Mouse (Mus musculus): Measurements from ENCODE around the gene G0s2.
"Not testable (repeated sequence)": the region's sequence is repeated elsewhere in the genome, so short reads cannot be mapped to it uniquely, and the experiment has no call there.

Gene G0s2

DNA sequence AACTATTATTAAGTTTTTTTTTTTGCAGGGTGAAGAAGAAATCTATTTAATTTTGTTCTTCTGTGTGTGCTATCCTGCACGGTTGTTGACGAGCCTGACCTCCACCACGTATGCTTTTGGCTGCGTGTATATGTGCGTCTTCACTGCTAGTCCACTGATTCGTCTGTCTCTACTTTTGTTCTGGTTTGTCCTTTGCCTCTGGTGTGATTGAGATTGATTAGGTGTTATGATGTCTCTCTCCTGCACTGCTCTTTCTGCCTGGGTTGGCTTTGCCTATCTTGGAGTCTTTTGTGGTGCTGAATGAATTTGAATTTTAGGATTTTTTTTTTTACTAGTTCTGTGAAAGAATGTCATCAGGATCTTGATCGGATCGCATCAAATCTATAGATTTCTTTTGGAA, 18.0 kb downstream of the G0s2 start:
- no peak for DNase-seq (ENCODE audit: low read depth in 2 of 2, low spot score in 2 of 2)

DNA sequence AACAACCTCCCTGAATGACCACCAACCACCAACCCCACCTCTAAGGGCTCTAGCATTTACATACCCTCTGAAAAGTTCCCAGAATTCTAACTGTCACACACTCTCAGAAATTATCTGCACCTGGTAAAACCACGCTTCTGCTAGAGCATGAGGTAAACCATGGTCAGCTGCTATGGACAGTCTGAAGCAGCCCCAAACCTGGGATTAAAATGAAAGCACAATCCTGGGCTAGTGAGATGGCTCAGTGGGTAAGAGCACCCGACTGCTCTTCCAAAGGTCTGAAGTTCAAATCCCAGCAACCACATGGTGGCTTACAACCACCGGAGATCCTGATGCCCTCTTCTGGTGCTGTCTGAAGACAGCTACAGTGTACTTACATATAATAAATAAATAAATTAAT, 19.1 kb downstream of the G0s2 start:
- DNase-seq (ENCODE audit: low read depth in 2 of 2, low spot score in 2 of 2): not testable (repeated sequence)

GRCm38 (mm10) chr1:193252616-193253015, 20.4 kb downstream of the G0s2 start:
- DNase-seq (ENCODE audit: low read depth in 2 of 2, low spot score in 2 of 2): no peak

GRCm38 (mm10) chr1:193251386-193251785, 21.6 kb downstream of the G0s2 start:
- DNase-seq (ENCODE audit: low read depth in 2 of 2, low spot score in 2 of 2): no peak

DNA sequence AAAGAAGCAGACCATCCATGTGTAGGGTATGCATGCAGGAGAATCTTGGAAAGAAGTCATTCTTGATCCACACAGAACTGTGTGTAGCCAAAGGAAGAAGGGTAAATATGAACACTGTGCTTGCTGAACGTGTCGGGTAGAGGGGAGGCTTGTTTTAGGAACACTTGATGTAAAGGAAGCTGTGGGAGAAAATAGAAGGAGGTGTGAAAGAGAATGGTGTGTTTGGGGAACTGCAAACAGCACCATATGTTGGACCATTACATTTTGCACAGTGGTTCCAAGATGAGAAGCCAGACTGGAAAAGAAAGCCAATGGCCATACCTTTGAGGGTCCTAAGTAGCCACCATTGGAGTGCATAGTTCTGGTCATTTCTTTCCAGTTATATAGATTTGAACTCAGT, 23.0 kb downstream of the G0s2 start:
- no peak for DNase-seq (ENCODE audit: low read depth in 2 of 2, low spot score in 2 of 2)

DNA sequence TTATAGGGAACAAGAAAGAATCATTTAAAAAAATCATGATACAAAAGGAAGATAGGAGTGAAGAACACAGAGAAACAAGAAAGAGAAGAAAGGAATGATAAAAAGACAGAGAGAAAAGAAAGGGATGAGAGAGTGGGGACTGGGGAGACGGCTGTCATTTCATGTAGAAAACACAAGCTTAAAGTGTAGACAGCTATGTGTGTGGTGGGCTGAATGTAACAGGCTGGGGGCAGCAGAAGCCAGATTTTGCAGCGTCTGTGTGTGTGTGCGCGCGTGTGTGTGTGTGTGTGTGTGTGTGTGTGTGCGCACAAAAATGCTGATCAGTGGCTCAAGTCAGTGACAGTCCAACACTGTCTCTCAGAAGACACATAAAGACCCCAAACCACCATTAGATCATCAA, 28.8 kb downstream of the G0s2 start:
- DNase-seq (ENCODE audit: low read depth in 2 of 2, low spot score in 2 of 2): no peak

DNA sequence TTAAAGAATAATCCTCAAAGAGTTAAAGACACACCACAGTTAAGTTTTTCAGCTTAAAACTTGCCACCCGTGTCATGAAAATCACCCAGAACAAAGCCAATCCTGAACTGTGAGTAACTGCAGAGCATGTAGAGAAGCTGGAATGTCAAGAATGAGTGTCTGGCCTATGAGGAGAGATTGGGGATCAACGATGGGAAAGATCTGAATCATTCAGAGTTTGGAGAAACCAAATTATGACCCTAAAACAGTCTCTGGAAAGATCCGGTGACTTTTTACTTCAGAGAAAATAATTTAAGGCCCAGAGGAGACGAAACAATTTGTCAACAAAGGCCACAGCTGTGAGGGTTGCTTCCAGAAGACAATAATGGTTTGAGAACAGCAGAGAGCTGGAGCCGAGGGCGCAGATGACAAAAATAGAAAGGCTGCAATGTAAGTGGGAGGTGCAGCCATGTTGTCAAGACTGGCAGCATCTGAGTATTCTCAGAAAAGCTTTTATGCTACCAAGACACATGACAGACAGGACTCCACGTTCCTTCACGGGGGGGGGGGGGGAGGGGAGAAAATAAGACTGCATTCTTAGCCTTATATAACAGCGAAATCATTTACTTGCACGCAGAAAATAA, 29.3 kb downstream of the G0s2 start:
- no peak for DNase-seq (ENCODE audit: low read depth in 2 of 2, low spot score in 2 of 2)

DNA sequence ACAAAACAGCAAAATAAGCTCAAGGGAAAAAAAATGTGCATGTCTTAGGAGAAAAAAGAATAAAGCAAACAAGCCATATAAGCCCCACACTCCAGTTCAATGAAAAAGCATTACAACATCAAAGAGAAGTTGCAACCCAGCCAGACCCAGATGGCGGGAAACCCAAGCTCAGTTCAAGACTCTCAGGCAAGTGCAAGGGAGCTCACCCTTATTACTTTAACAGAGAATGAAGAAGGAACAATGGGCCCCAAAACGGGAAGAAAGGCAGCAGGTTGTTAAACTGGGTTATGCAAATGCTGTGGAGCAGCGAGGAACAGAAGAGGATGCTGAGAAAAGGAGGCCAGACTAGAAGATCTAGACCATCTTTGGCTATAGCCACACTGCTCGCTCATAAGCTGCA, 30.2 kb downstream of the G0s2 start:
- DNase-seq (ENCODE audit: low read depth in 2 of 2, low spot score in 2 of 2): no peak

GRCm38 (mm10) chr1:193242238-193242637, 30.8 kb downstream of the G0s2 start:
- no peak for DNase-seq (ENCODE audit: low read depth in 2 of 2, low spot score in 2 of 2)

- DNase-seq (ENCODE audit: low read depth in 2 of 2, low spot score in 2 of 2): no peak
These were observed 31.6 kb downstream of the G0s2 start for GRCm38 (mm10) chr1:193241436-193241835.

GRCm38 (mm10) chr1:193238426-193238825, 34.6 kb downstream of the G0s2 start:
- DNase-seq (ENCODE audit: low read depth in 2 of 2, low spot score in 2 of 2): no peak

DNA sequence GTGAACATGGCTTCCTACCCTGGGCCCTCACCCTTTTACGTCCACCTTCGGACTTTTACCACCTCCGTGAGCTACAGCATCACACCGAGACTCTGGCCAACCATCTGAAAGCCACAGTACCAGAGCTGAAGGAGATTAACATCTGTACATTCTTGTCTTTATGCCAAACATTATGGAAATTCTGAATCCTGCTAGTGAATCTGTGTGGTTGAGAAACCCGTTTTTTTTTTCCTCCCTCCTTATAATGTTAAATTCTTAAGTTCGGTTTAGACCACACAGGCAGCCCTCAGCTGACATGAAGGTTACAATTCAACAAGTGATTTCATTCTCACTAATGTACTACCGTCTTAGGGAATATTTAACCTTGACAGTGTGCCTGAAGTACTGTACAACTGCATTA, 38.1 kb downstream of the G0s2 start:
- DNase-seq (ENCODE audit: low read depth in 2 of 2, low spot score in 2 of 2): no peak

DNA sequence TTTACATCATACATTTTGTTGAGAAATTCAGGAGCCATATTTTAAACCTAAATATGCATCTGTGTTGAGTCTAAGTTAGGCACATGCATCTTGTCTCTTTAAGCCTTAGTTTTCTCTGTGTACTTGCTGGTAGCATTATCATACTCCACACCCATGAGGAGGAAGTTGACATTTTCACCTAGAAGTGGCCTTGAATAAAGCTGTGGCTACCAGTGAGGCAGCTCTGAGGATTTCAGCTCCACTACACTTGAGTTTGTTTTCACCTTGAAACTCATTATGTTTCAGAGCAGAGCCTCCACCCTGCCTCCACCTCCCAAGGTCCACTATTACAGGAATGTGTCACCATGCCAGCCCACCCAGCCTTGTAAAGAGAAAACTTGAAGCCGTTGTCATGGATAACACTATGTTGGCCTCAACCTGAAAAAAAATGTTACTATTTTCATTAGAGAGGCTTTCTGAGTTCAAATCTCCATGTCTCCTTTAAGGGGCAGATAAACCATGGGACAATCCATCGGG, 38.8 kb downstream of the G0s2 start:
- no peak for DNase-seq (ENCODE audit: low read depth in 2 of 2, low spot score in 2 of 2)

DNA sequence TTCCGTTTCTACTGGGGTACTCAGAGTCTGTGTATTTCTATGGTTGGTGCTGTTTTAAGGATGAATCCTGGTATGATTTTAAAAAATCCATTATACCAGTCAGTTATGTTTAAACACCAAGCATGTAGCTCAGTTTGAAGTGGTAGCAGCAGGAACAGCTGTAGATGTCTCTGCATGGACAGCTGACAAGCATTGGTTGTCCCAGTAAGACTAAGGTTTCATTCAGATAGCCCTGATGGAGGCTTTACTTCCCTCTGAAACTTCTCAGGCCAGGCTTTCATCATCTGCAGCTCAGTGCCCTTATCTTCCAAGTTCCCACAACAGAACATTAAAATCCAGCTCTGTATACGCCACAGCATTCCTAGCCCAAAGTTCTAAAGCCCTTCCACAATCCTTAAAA, 40.3 kb downstream of the G0s2 start:
- no peak for DNase-seq (ENCODE audit: low read depth in 2 of 2, low spot score in 2 of 2)

DNA sequence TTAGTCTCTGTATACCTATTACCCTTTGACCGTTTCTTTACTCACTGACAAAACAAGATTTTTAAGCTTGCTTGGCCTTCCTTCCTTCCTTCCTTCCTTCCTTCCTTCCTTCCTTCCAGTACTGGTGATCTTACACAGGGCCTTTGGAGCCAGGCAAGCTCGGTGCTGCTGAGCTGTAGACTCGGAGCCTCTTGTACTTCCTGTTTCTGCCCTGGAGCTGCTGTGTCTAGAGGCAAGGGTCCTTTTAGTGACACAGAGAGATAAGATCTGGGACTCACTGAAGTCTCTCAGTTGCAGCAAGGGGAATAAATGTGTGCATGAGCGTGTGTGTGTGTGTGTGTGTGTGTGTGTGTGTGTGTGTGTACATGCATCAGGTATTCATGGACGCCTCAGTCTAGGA, 42.1 kb downstream of the G0s2 start:
- no peak for DNase-seq (ENCODE audit: low read depth in 2 of 2, low spot score in 2 of 2)

DNA sequence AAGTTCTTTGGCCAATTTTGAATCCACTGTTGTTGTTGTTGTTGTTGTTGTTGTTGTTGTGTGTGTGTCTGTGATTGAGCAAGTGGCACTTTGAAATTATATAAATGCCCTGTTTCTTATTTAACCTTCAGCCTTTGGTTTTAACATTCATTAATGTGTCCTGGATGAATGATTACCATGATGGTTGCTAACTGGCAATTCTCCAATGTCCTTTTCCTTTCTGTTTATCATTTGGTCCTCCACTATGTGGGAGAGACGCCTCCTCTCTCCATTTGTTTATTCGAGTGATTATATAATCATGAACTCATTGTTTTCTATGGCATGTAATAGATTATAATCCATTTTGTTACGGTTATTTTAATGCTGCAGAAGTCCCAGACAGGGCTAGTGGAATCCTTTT, 42.5 kb downstream of the G0s2 start:
- no peak for DNase-seq (ENCODE audit: low read depth in 2 of 2, low spot score in 2 of 2)

DNA sequence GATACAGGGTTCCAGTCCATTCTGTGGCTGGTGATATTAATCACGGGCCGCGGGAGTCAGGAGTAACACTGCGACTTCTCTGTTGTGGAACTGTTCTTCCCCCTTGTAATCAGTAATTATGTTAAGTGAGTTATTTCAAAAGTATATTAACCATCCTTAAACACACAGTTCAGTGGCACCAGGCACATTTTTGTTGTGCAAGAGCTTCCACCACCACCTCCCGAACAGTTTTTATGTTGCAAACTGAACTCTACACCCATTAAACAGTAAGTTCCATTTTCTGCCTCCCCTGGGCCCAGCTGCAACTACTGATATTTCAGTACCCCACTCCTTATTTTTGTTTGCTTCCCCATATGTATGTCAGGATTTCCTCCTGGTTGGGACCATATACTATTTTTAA, 43.4 kb downstream of the G0s2 start:
- no peak for DNase-seq (ENCODE audit: low read depth in 2 of 2, low spot score in 2 of 2)

GRCm38 (mm10) chr1:193227537-193227936, 45.5 kb downstream of the G0s2 start:
- DNase-seq (ENCODE audit: low read depth in 2 of 2, low spot score in 2 of 2): no peak

DNA sequence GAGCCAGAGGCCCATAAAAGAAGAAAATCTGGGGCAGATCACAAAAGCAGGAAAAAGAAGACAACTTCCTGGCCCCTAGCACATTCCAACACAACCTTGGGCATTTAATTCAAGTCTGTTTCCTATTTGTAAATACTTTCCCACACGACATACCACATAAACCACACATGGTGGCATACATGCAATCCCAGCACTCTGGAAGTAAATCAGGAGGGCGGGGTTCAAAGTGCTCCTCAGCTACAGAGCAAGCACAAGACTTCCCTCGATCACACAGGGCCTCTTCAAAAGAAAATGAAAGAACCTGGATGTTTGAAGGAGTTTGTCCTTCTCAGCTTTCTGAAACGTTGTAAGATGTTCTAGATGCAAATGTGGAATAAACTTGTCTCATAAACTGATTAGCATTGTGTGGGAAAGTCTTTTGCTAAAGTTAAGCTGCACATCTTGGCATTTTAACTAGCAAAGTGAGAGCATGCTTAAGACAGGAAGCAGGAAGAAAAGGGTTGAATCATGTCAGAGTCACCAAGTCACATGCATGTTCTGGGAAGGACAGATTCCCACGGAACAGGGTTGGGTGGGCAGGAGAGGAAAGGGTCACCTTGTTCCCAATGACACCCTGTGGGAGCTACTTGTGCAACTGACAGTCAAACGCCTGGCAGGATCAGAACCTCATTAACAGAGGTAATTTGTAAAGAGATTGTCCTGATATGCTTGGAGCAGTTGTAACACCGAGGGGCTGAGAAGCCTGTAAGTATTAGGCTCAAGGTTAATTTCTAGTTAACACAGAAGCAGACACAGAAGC, 46.1 kb downstream of the G0s2 start:
- DNase-seq (ENCODE audit: low read depth in 2 of 2, low spot score in 2 of 2): no peak

GRCm38 (mm10) chr1:193226114-193226513, 46.9 kb downstream of the G0s2 start:
- no peak for DNase-seq (ENCODE audit: low read depth in 2 of 2, low spot score in 2 of 2)

DNA sequence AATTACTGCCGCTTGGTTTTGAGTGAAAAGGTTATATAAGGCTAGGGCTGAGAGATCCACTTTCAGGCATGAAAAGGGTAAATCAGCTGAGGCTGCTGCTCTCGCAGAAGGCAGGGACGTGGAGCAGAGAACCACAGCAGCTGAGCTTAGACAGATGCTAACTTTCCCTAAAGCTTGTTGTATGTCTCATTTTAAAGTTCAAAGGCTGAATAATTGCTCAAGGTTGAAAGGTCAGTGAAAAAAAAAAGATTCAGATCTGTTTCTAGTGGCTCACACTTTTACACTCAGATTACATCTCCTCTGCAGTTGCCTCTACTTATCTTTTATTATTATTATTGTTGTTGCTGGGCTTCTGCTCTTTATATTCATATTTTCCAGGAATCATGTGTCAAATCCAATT, 47.5 kb downstream of the G0s2 start:
- no peak for DNase-seq (ENCODE audit: low read depth in 2 of 2, low spot score in 2 of 2)
